Mouse (Mus musculus): ENCODE measurements around the gene Dlgap1. TPM values are rescaled to one million over a fixed set of nuclear protein-coding genes. Genes with fewer than 3 reads are reported as not detected.
A peak's percentile ranks its signal among the peaks of the same experiment; 100 is the strongest.

The Dlgap1 gene
- polyA plus RNA-seq, 1 experiment from 2014 or later, result 3.7 TPM

- DNase-seq (ENCODE audit: low spot score) (peak; percentile 93), ATAC-seq (ENCODE audit: low read depth) (peak; percentile 92)
- H3K27ac ChIP-seq (replicated peaks; ENCODE audit: low read depth, low read length), result no peak overlapping the region
- H3K27me3 ChIP-seq (replicated peaks; ENCODE audit: control insufficient read depth, insufficient read depth, low read length), result no peaks in the 10 kb centered on the region
- peaks cover 4% of the 10 kb centered on the region; the same call in 1 of the 2 replicates for H3K4me1 ChIP-seq (ENCODE audit: control insufficient read depth, insufficient read depth, low read length)
- H3K9ac ChIP-seq (ENCODE audit: low read depth, low read length), result no peak overlapping the region
- no peak overlapping the region for H3K4me3 ChIP-seq (ENCODE audit: low read depth, low read length)
- no peaks in the 10 kb centered on the region for H3K36me3 ChIP-seq (ENCODE audit: control insufficient read depth, insufficient read depth, low read length)
- H3K4me2 ChIP-seq (ENCODE audit: low read depth, low read length), result peak overlapping the region; percentile 27
- WGBS, result 12% methylated on average over 3 of the region's 3 CpGs
- H3K9me3 ChIP-seq (ENCODE audit: control insufficient read depth, low read length), result no peaks in the 10 kb centered on the region
Observed at GRCm38 (mm10) chr17:70397220-70397619, 428.3 kb downstream of the Dlgap1 start.

- no peak for DNase-seq (ENCODE audit: low spot score)
- no peaks in the 10 kb centered on the region for H3K27me3 ChIP-seq (replicated peaks; ENCODE audit: control insufficient read depth, insufficient read depth, low read length)
- H3K9me3 ChIP-seq (ENCODE audit: control insufficient read depth, low read length), result no peaks in the 10 kb centered on the region
- H3K4me2 ChIP-seq (ENCODE audit: low read depth, low read length), result peak overlapping the region; percentile 27
- 0 out of 2 replicates have a peak, but pooled peaks have one; percentile 12 for ATAC-seq (ENCODE audit: low read depth)
- H3K9ac ChIP-seq (ENCODE audit: low read depth, low read length), result no peak overlapping the region
- WGBS, result 30% methylated on average over 8 of the region's 8 CpGs
- no peak overlapping the region for H3K27ac ChIP-seq (replicated peaks; ENCODE audit: low read depth, low read length)
- no peak overlapping the region for H3K4me3 ChIP-seq (ENCODE audit: low read depth, low read length)
- H3K4me1 ChIP-seq (ENCODE audit: control insufficient read depth, insufficient read depth, low read length), result peaks cover 4% of the 10 kb centered on the region; the same call in 1 of the 2 replicates
- no peaks in the 10 kb centered on the region for H3K36me3 ChIP-seq (ENCODE audit: control insufficient read depth, insufficient read depth, low read length)
Observed at GRCm38 (mm10) chr17:70397708-70398107, 428.8 kb downstream of the Dlgap1 start.

- DNase-seq (ENCODE audit: low spot score) (no peak), ATAC-seq (ENCODE audit: low read depth) (no peak)
- peaks cover 3% of the 10 kb centered on the region; the same call in 1 of the 2 replicates for H3K4me1 ChIP-seq (ENCODE audit: control insufficient read depth, insufficient read depth, low read length)
- H3K27ac ChIP-seq (replicated peaks; ENCODE audit: low read depth, low read length), result no peak overlapping the region
- no peaks in the 10 kb centered on the region for H3K9me3 ChIP-seq (ENCODE audit: control insufficient read depth, low read length)
- no peak overlapping the region for H3K4me3 ChIP-seq (ENCODE audit: low read depth, low read length)
- WGBS, result 72% methylated on average over 2 of the region's 2 CpGs
- no peaks in the 10 kb centered on the region for H3K27me3 ChIP-seq (replicated peaks; ENCODE audit: control insufficient read depth, insufficient read depth, low read length)
- no peaks in the 10 kb centered on the region for H3K36me3 ChIP-seq (ENCODE audit: control insufficient read depth, insufficient read depth, low read length)
- no peak overlapping the region for H3K4me2 ChIP-seq (ENCODE audit: low read depth, low read length)
- no peak overlapping the region for H3K9ac ChIP-seq (ENCODE audit: low read depth, low read length)
Observed at GRCm38 (mm10) chr17:70401909-70402308, 433.0 kb downstream of the Dlgap1 start.

- no peak overlapping the region for H3K4me2 ChIP-seq (ENCODE audit: low read depth, low read length)
- H3K27ac ChIP-seq (replicated peaks; ENCODE audit: low read depth, low read length), result no peak overlapping the region
- DNase-seq (ENCODE audit: low spot score) (no peak), ATAC-seq (ENCODE audit: low read depth) (no peak)
- no peak overlapping the region for H3K4me3 ChIP-seq (ENCODE audit: low read depth, low read length)
- 38% methylated on average over 10 of the region's 10 CpGs for WGBS
- H3K27me3 ChIP-seq (replicated peaks; ENCODE audit: control insufficient read depth, insufficient read depth, low read length), result no peaks in the 10 kb centered on the region
- no peaks in the 10 kb centered on the region for H3K9me3 ChIP-seq (ENCODE audit: control insufficient read depth, low read length)
- H3K36me3 ChIP-seq (ENCODE audit: control insufficient read depth, insufficient read depth, low read length), result no peaks in the 10 kb centered on the region
- H3K9ac ChIP-seq (ENCODE audit: low read depth, low read length), result no peak overlapping the region
- H3K4me1 ChIP-seq (ENCODE audit: control insufficient read depth, insufficient read depth, low read length), result no peaks in the 10 kb centered on the region
Observed at GRCm38 (mm10) chr17:70403750-70404149, 434.9 kb downstream of the Dlgap1 start.

- no peak for DNase-seq (ENCODE audit: low spot score)
Observed at GRCm38 (mm10) chr17:70414202-70414601, 445.3 kb downstream of the Dlgap1 start.

GRCm38 (mm10) chr17:70427866-70428265 is 459.0 kb downstream of the Dlgap1 start:
- Histone ChIP-seq H3K9ac (ENCODE audit: low read depth, low read length) (no peak overlapping the region), H3K27me3 (replicated peaks; ENCODE audit: control insufficient read depth, insufficient read depth, low read length) (no peaks in the 10 kb centered on the region), H3K9me3 (ENCODE audit: control insufficient read depth, low read length) (no peaks in the 10 kb centered on the region), H3K4me3 (ENCODE audit: low read depth, low read length) (no peak overlapping the region), H3K4me1 (ENCODE audit: control insufficient read depth, insufficient read depth, low read length) (no peaks in the 10 kb centered on the region), H3K27ac (replicated peaks; ENCODE audit: low read depth, low read length) (no peak overlapping the region), H3K4me2 (ENCODE audit: low read depth, low read length) (no peak overlapping the region), H3K36me3 (ENCODE audit: control insufficient read depth, insufficient read depth, low read length) (no peaks in the 10 kb centered on the region)
- no peak for ATAC-seq (ENCODE audit: low read depth)
- WGBS, result 84% methylated on average over 9 of the region's 9 CpGs
- no peak for DNase-seq (ENCODE audit: low spot score)

More at GRCm38 (mm10) chr17:70414202-70414601, 445.3 kb downstream of the Dlgap1 start:
- no peaks in the 10 kb centered on the region for H3K9me3 ChIP-seq (ENCODE audit: control insufficient read depth, low read length)
- H3K4me2 ChIP-seq (ENCODE audit: low read depth, low read length), result no peak overlapping the region
- H3K4me3 ChIP-seq (ENCODE audit: low read depth, low read length), result no peak overlapping the region
- no peaks in the 10 kb centered on the region for H3K4me1 ChIP-seq (ENCODE audit: control insufficient read depth, insufficient read depth, low read length)
- no peak overlapping the region for H3K9ac ChIP-seq (ENCODE audit: low read depth, low read length)
- H3K27me3 ChIP-seq (replicated peaks; ENCODE audit: control insufficient read depth, insufficient read depth, low read length), result no peaks in the 10 kb centered on the region
- 82% methylated on average over 3 of the region's 3 CpGs for WGBS
- no peak overlapping the region for H3K27ac ChIP-seq (replicated peaks; ENCODE audit: low read depth, low read length)
- ATAC-seq (ENCODE audit: low read depth), result no peak
- H3K36me3 ChIP-seq (ENCODE audit: control insufficient read depth, insufficient read depth, low read length), result no peaks in the 10 kb centered on the region

- ATAC-seq (ENCODE audit: low read depth) (no peak), DNase-seq (ENCODE audit: low spot score) (peak; percentile 87)
- H3K27ac ChIP-seq (replicated peaks; ENCODE audit: low read depth, low read length), result no peak overlapping the region
- H3K27me3 ChIP-seq (replicated peaks; ENCODE audit: control insufficient read depth, insufficient read depth, low read length), result no peaks in the 10 kb centered on the region
- H3K9me3 ChIP-seq (ENCODE audit: control insufficient read depth, low read length), result no peaks in the 10 kb centered on the region
- H3K4me3 ChIP-seq (ENCODE audit: low read depth, low read length), result no peak overlapping the region
- 16% methylated on average over 17 of the region's 17 CpGs for WGBS
- H3K4me1 ChIP-seq (ENCODE audit: control insufficient read depth, insufficient read depth, low read length), result no peaks in the 10 kb centered on the region
- no peak overlapping the region for H3K9ac ChIP-seq (ENCODE audit: low read depth, low read length)
- H3K36me3 ChIP-seq (ENCODE audit: control insufficient read depth, insufficient read depth, low read length), result no peaks in the 10 kb centered on the region
- H3K4me2 ChIP-seq (ENCODE audit: low read depth, low read length), result peak overlapping the region; percentile 44
Observed at GRCm38 (mm10) chr17:70429746-70430451, 461.0 kb downstream of the Dlgap1 start.

GRCm38 (mm10) chr17:70430452-70430787 is 461.5 kb downstream of the Dlgap1 start:
- H3K9me3 ChIP-seq (ENCODE audit: control insufficient read depth, low read length), result no peaks in the 10 kb centered on the region
- no peak for ATAC-seq (ENCODE audit: low read depth)
- H3K9ac ChIP-seq (ENCODE audit: low read depth, low read length), result no peak overlapping the region
- no peaks in the 10 kb centered on the region for H3K4me1 ChIP-seq (ENCODE audit: control insufficient read depth, insufficient read depth, low read length)
- H3K36me3 ChIP-seq (ENCODE audit: control insufficient read depth, insufficient read depth, low read length), result no peaks in the 10 kb centered on the region
- no peak overlapping the region for H3K27ac ChIP-seq (replicated peaks; ENCODE audit: low read depth, low read length)
- 13% methylated on average over 5 of the region's 5 CpGs for WGBS
- H3K27me3 ChIP-seq (replicated peaks; ENCODE audit: control insufficient read depth, insufficient read depth, low read length), result no peaks in the 10 kb centered on the region
- no peak overlapping the region for H3K4me3 ChIP-seq (ENCODE audit: low read depth, low read length)
- DNase-seq (ENCODE audit: low spot score), result peak; percentile 53
- H3K4me2 ChIP-seq (ENCODE audit: low read depth, low read length), result no peak overlapping the region

- ATAC-seq (ENCODE audit: low read depth) (no peak), DNase-seq (ENCODE audit: low spot score) (no peak)
- WGBS, result 71% methylated on average over 5 of the region's 5 CpGs
- no peaks in the 10 kb centered on the region for H3K36me3 ChIP-seq (ENCODE audit: control insufficient read depth, insufficient read depth, low read length)
- H3K27me3 ChIP-seq (replicated peaks; ENCODE audit: control insufficient read depth, insufficient read depth, low read length), result no peaks in the 10 kb centered on the region
- H3K9me3 ChIP-seq (ENCODE audit: control insufficient read depth, low read length), result no peaks in the 10 kb centered on the region
- H3K27ac ChIP-seq (replicated peaks; ENCODE audit: low read depth, low read length), result no peak overlapping the region
- no peaks in the 10 kb centered on the region for H3K4me1 ChIP-seq (ENCODE audit: control insufficient read depth, insufficient read depth, low read length)
- no peak overlapping the region for H3K4me3 ChIP-seq (ENCODE audit: low read depth, low read length)
- no peak overlapping the region for H3K4me2 ChIP-seq (ENCODE audit: low read depth, low read length)
- no peak overlapping the region for H3K9ac ChIP-seq (ENCODE audit: low read depth, low read length)
Observed at GRCm38 (mm10) chr17:70432834-70433233, 464.0 kb downstream of the Dlgap1 start.

Measured in embryonic facial prominence, embryonic 14.5 days (tissue).